Mouse (Mus musculus) intestine, embryonic 15.5 days (tissue): ENCODE measurements around the gene Sez6l2. TPM values are rescaled to one million over a fixed set of nuclear protein-coding genes. Genes with fewer than 3 reads are reported as not detected.

Source experiments
- ATAC-seq: fragments of 200-750 bp; cut with Nextera tagmentation; 2 replicates; pipeline ENCODE4 v1.8.0; 2017; ENCODE audit warnings: moderate TSS enrichment, moderate library complexity
- H3K27ac ChIP-seq: fragments of 300-500 bp; sonication (generic); 2 replicates; pipeline ENCODE4 v1.5.1; 2015; ENCODE audit warnings: mild to moderate bottlenecking, inconsistent platforms
- H3K27me3 ChIP-seq: fragments of 300-500 bp; sonication (generic); replicated peaks from 2 replicates; pipeline ENCODE4 v1.6.1; 2015; ENCODE audit warnings: inconsistent platforms
- H3K36me3 ChIP-seq: fragments of 300-500 bp; sonication (generic); 2 replicates; pipeline ENCODE4 v1.6.1; 2015; ENCODE audit warnings: inconsistent platforms
- H3K4me1 ChIP-seq: fragments of 300-500 bp; sonication (generic); replicated peaks from 2 replicates; pipeline ENCODE4 v1.6.1; 2015; ENCODE audit warnings: inconsistent platforms
- H3K4me2 ChIP-seq: fragments of 300-500 bp; sonication (generic); replicated peaks from 2 replicates; pipeline ENCODE4 v1.6.1; 2015; ENCODE audit warnings: mild to moderate bottlenecking, inconsistent platforms
- H3K4me3 ChIP-seq: fragments of 300-500 bp; sonication (generic); replicated peaks from 2 replicates; pipeline ENCODE4 v1.5.1; 2015; ENCODE audit warnings: inconsistent platforms
- H3K9ac ChIP-seq: fragments of 300-500 bp; sonication (generic); 2 replicates; pipeline ENCODE4 v1.6.1; 2015; ENCODE audit warnings: inconsistent platforms
- H3K9me3 ChIP-seq: fragments of 300-500 bp; sonication (generic); 2 replicates; pipeline ENCODE4 v1.6.1; 2016; ENCODE audit warnings: inconsistent platforms
- WGBS: fragments of 180-500 bp; shearing (Covaris S2); methylation state at CpG from one replicate; pipeline ENCODE4 v1.1.7; 2015; 5-methylcytosine and 5-hydroxymethylcytosine counted together
- polyA plus RNA-seq: library from polyadenylated mRNA; unstranded; fragments of >200 nt; fragmentation: Nextera tagmentation; extraction: Ambion mirVana; gene quantifications from 2 replicates; pipeline ENCODE4 v1.2.1, GENCODE M21; 2015

The Sez6l2 gene
- polyA plus RNA-seq, 1 experiment from 2014 or later, result 2.4 TPM

- no peak overlapping the region for H3K9ac ChIP-seq
- no peaks in the 10 kb centered on the region for H3K36me3 ChIP-seq
- H3K9me3 ChIP-seq, result no peaks in the 10 kb centered on the region
- H3K27ac ChIP-seq, result no peak overlapping the region
- H3K4me3 ChIP-seq, result no peak overlapping the region
- H3K4me2 ChIP-seq, result no peak overlapping the region; the same call in 1 of the 2 replicates
- H3K27me3 ChIP-seq, result peaks cover 6% of the 10 kb centered on the region
- peak; percentile 45; the same call in 1 of the 2 replicates for ATAC-seq
- WGBS, result 31% methylated on average over 19 of the region's 19 CpGs
- no peaks in the 10 kb centered on the region for H3K4me1 ChIP-seq
These were observed 13.4 kb downstream of the Sez6l2 start for GRCm38 (mm10) chr7:126963548-126964286.

DNA sequence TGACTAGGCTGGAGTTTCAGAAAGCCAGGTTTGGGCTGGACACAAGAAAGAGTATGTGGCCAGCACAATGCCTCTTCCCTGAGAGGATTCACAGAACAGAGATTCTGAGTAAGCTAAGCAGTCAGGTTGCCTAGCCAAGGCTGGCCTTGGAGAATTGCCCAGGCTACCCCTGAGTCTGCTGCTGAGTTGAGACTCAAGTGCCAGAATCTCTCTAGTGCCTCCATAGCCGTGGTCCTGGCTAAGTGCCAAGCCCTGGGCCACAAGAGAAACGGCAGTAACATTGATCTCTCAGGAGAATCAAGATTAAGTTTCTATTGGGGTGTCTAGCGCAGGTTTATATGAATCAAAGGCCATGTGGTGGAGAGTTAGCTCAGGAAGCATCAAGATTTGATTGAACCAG lies 15.2 kb downstream of the Sez6l2 start:
- Histone ChIP-seq H3K9me3 (no peaks in the 10 kb centered on the region), H3K27me3 (peaks cover 6% of the 10 kb centered on the region), H3K4me1 (no peaks in the 10 kb centered on the region), H3K36me3 (no peaks in the 10 kb centered on the region), H3K4me2 (no peak overlapping the region), H3K4me3 (no peak overlapping the region), H3K27ac (no peak overlapping the region), H3K9ac (no peak overlapping the region)
- WGBS, result 51% methylated on average over 3 of the region's 3 CpGs
- no peak for ATAC-seq

DNA sequence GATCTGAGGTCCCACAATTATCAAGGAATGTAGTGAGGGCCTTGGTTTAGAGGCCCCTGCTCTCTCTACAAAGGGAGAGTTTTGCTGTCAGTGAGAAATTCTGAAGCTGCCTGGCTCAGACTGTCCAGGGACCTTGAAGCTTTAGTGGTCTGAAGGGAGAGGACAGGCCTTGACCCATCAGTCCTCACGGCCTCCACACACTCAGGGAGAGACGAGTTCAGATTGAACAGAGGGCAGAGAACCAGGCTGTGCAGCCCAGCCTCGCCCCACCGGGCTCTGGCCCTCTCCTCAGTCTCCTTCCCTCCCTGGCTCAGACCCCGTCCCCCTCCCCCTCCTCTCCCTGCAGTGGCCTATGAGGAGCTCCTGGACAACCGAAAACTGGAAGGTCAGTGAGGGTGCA lies 17.0 kb downstream of the Sez6l2 start:
- Histone ChIP-seq H3K36me3 (no peaks in the 10 kb centered on the region), H3K4me2 (no peak overlapping the region), H3K4me3 (no peak overlapping the region), H3K27ac (no peak overlapping the region), H3K9me3 (no peaks in the 10 kb centered on the region), H3K4me1 (no peaks in the 10 kb centered on the region), H3K27me3 (peaks cover 6% of the 10 kb centered on the region), H3K9ac (no peak overlapping the region)
- 63% methylated on average over 6 of the region's 6 CpGs for WGBS
- ATAC-seq, result no peak

GRCm38 (mm10) chr7:126975493-126975892 lies 25.1 kb downstream of the Sez6l2 start:
- peak overlapping the region; percentile 96; the same call in 1 of the 2 replicates for H3K27ac ChIP-seq
- peak overlapping the region; percentile 73 for H3K4me3 ChIP-seq
- H3K4me2 ChIP-seq, result peak overlapping the region; percentile 72
- 14% methylated on average over 8 of the region's 8 CpGs for WGBS
- H3K9me3 ChIP-seq, result no peaks in the 10 kb centered on the region
- H3K36me3 ChIP-seq, result peaks cover 18% of the 10 kb centered on the region
- peaks cover 6% of the 10 kb centered on the region for H3K4me1 ChIP-seq
- peak; percentile 21; the same call in 1 of the 2 replicates for ATAC-seq
- no peaks in the 10 kb centered on the region for H3K27me3 ChIP-seq
- 0 out of 2 replicates have a peak overlapping the region, but pooled peaks have one; percentile 89 for H3K9ac ChIP-seq

DNA sequence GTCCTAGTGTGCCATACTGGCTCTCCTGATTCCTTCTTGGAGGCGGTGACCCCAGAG lies 25.4 kb downstream of the Sez6l2 start, which contains the start of gene Cdipt:
TSS of gene Cdipt (plus strand) at position 22 of the 57 bp plus-strand sequence.
- no peaks in the 10 kb centered on the region for H3K27me3 ChIP-seq
- 5% methylated on average over 1 of the region's 1 CpGs for WGBS
- ATAC-seq, result no peak

DNA sequence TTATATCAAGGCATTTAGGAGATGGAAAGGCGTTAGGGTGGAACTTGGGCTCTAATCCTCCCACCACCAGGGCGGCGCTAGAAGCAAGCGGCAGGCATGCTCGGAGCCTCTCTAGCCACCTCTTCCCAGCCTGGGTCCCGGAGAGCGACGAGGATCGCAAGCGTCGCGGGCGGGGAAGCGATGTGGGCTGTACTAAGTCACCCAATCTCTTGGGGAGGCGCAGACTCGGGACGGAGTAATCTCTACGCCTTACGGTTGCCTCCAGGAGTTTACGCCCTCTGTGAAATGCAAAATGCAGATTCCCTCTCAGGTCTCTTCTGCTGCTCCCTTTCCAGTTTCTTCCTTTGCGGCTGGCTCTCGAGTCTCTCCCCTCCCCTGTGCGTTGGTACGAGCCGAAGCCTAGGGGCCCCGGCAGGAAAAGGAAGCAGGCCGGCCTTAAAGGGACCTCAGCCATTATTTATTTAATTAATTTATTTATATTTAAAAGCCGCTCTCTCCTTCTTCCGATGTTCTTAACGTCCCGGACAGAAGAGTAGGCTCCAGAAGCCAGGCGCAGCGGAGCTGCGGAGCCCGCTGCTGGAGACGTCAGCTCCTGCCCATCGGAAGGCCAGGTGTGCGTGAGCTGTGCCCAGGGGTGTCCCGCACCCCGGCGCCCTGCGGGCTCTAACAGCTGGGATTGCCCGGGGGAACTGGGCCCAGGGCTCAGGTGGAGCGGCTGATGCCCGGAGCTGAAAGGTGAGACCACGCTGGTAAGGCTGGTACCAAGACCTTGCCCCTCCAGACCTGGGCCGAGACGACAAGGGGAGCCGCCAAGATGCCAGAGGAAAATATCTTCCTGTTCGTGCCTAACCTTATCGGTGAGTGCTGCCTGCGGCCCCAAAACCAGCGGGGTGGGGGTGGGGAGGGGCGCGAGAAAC lies 25.8 kb downstream of the Sez6l2 start, which contains the start of gene Cdiptos:
TSS of gene Cdiptos (minus strand) at position 149 of the 917 bp plus-strand sequence.
- Histone ChIP-seq H3K4me3 (peak within 1 kb of the TSS; percentile 73), H3K9ac (peak within 1 kb of the TSS; percentile 89), H3K27me3 (no peaks in the 10 kb centered on the region), H3K9me3 (no peaks in the 10 kb centered on the region), H3K36me3 (peaks cover 21% of the 10 kb centered on the region), H3K27ac (peak within 1 kb of the TSS; percentile 96), H3K4me2 (peak within 1 kb of the TSS; percentile 72), H3K4me1 (peaks cover 6% of the 10 kb centered on the region)
- under 1% methylated on average over 55 of the region's 55 CpGs for WGBS
- ATAC-seq, result peak; percentile 94

More for the DNA sequence above, 25.4 kb downstream of the Sez6l2 start, which contains the start of gene Cdipt:
- Histone ChIP-seq H3K27ac (peak within 1 kb of the TSS; percentile 96), H3K36me3 (peaks cover 18% of the 10 kb centered on the region), H3K9me3 (no peaks in the 10 kb centered on the region), H3K4me2 (peak within 1 kb of the TSS; percentile 72), H3K4me3 (peak within 1 kb of the TSS; percentile 73), H3K9ac (peak within 1 kb of the TSS; percentile 89), H3K4me1 (peaks cover 6% of the 10 kb centered on the region)

- peak; percentile 67 for ATAC-seq
- H3K9ac ChIP-seq, result peak overlapping the region; percentile 89
- peak overlapping the region; percentile 72 for H3K4me2 ChIP-seq
- peaks cover 6% of the 10 kb centered on the region for H3K4me1 ChIP-seq
- no peaks in the 10 kb centered on the region for H3K27me3 ChIP-seq
- WGBS, result 20% methylated on average over 14 of the region's 14 CpGs
- no peaks in the 10 kb centered on the region for H3K9me3 ChIP-seq
- H3K36me3 ChIP-seq, result peaks cover 26% of the 10 kb centered on the region
- H3K4me3 ChIP-seq, result peak overlapping the region; percentile 73
- peak overlapping the region; percentile 96 for H3K27ac ChIP-seq
These were observed 26.6 kb downstream of the Sez6l2 start for GRCm38 (mm10) chr7:126976878-126977459.

DNA sequence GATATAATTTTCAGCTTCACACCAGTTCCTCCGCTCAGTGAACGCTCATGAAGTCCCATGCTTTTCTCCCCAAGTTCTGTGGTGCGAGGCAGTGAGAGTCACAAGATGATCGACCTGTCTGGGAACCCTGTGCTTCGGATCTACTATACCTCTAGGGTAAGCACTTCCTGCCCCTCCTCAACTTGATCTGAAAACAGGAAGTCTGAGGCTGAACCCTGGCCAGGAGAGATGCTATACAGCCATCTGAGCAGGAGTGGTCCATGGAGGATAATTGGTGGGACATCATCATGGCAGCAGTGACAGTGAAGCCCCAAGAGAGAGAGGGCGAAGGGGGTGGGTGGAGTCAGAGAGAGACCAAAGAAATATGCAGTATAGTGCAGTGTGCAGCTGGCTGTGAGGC lies 28.5 kb downstream of the Sez6l2 start:
- Histone ChIP-seq H3K4me3 (no peak overlapping the region), H3K27ac (no peak overlapping the region), H3K4me2 (no peak overlapping the region), H3K27me3 (no peaks in the 10 kb centered on the region), H3K36me3 (peaks cover 26% of the 10 kb centered on the region), H3K9me3 (no peaks in the 10 kb centered on the region), H3K9ac (no peak overlapping the region), H3K4me1 (peaks cover 8% of the 10 kb centered on the region)
- no peak for ATAC-seq
- WGBS, result 92% methylated on average over 6 of the region's 6 CpGs

GRCm38 (mm10) chr7:126981601-126982000 lies 31.2 kb downstream of the Sez6l2 start:
- WGBS, result 93% methylated on average over 2 of the region's 2 CpGs
- no peak overlapping the region for H3K4me3 ChIP-seq
- ATAC-seq, result no peak
- H3K9me3 ChIP-seq, result no peaks in the 10 kb centered on the region
- H3K36me3 ChIP-seq, result peaks cover 26% of the 10 kb centered on the region
- peaks cover 3% of the 10 kb centered on the region; the same call in 1 of the 2 replicates for H3K4me1 ChIP-seq
- H3K9ac ChIP-seq, result no peak overlapping the region
- no peak overlapping the region for H3K4me2 ChIP-seq
- H3K27me3 ChIP-seq, result no peaks in the 10 kb centered on the region
- H3K27ac ChIP-seq, result no peak overlapping the region

DNA sequence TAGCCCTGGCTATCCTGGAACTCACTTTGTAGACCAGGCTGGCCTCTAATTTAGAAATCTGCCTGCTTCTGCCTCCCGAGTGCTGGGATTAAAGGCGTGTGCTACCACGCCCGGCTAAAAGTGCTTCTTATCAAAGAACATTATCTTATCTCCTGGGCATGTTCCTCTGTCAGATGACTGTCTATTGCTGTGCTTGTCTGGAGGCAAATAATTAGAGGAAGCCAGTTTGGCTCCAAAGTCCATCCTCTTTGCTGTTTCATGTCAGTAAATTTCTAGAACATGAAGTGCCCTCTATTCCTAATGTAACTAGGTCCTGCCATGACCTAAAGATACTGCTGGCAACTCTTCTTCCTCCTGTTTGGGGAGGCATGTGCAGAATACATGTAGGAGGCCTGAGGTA lies 31.7 kb downstream of the Sez6l2 start:
- 68% methylated on average over 4 of the region's 4 CpGs for WGBS
- H3K27me3 ChIP-seq, result no peaks in the 10 kb centered on the region
- H3K36me3 ChIP-seq, result peaks cover 26% of the 10 kb centered on the region
- H3K4me2 ChIP-seq, result 0 out of 2 replicates have a peak overlapping the region, but pooled peaks have one; percentile 10
- no peak overlapping the region for H3K9ac ChIP-seq
- no peaks in the 10 kb centered on the region for H3K9me3 ChIP-seq
- no peak overlapping the region for H3K27ac ChIP-seq
- no peak overlapping the region for H3K4me3 ChIP-seq
- ATAC-seq, result no peak
- peaks cover 3% of the 10 kb centered on the region; the same call in 1 of the 2 replicates for H3K4me1 ChIP-seq

GRCm38 (mm10) chr7:126983113-126983512 lies 32.8 kb downstream of the Sez6l2 start:
- WGBS, result 77% methylated on average over 7 of the region's 7 CpGs
- Histone ChIP-seq H3K4me2 (no peak overlapping the region), H3K4me1 (peaks cover 3% of the 10 kb centered on the region; the same call in 1 of the 2 replicates), H3K27me3 (no peaks in the 10 kb centered on the region), H3K4me3 (no peak overlapping the region), H3K27ac (no peak overlapping the region), H3K36me3 (peaks cover 23% of the 10 kb centered on the region), H3K9me3 (no peaks in the 10 kb centered on the region), H3K9ac (no peak overlapping the region)
- ATAC-seq, result no peak
